Mouse (Mus musculus) heart, embryonic 11.5 days (tissue): ENCODE data around the gene Tmem95. TPM values are rescaled to one million over a fixed set of nuclear protein-coding genes. Genes with fewer than 3 reads are reported as not detected.
"Not testable (repeated sequence)": the region's sequence is repeated elsewhere in the genome, so short reads cannot be mapped to it uniquely, and the experiment has no call there.

Experiments
- ATAC-seq: fragments of 200-750 bp; cut with Nextera tagmentation; replicated peaks from 2 replicates; pipeline ENCODE4 v1.8.0; 2017; ENCODE audit warnings: moderate library complexity; ENCODE audit not compliant: insufficient number of reproducible peaks, low FRiP score, low TSS enrichment
- H3K27ac ChIP-seq: fragments of 300-500 bp; sonication (generic); 2 replicates; pipeline ENCODE4 v1.5.1; 2014; ENCODE audit warnings: mild to moderate bottlenecking, low read depth, low read length
- H3K27me3 ChIP-seq: fragments of 300-500 bp; sonication (generic); 2 replicates; pipeline ENCODE4 v1.6.1; 2014; ENCODE audit warnings: mild to moderate bottlenecking, low read length, mixed read lengths; ENCODE audit not compliant: control insufficient read depth, insufficient read depth
- H3K36me3 ChIP-seq: fragments of 300-500 bp; sonication (generic); 2 replicates; pipeline ENCODE4 v1.6.1; 2014; ENCODE audit warnings: mild to moderate bottlenecking, low read length, moderate library complexity, mixed read lengths; ENCODE audit not compliant: control insufficient read depth, insufficient read depth
- H3K4me1 ChIP-seq: fragments of 300-500 bp; sonication (generic); 2 replicates; pipeline ENCODE4 v1.6.1; 2014; ENCODE audit warnings: low read length; ENCODE audit not compliant: control insufficient read depth, insufficient read depth
- H3K4me2 ChIP-seq: fragments of 300-500 bp; sonication (generic); 2 replicates; pipeline ENCODE4 v1.6.1; 2014; ENCODE audit warnings: mild to moderate bottlenecking, moderate library complexity
- H3K4me3 ChIP-seq: fragments of 300-500 bp; sonication (generic); 2 replicates; pipeline ENCODE4 v1.5.1; 2014; ENCODE audit warnings: low read depth, low read length
- H3K9ac ChIP-seq: fragments of 300-500 bp; sonication (generic); 2 replicates; pipeline ENCODE4 v1.6.1; 2014; ENCODE audit warnings: mild to moderate bottlenecking, low read depth, low read length, moderate library complexity
- H3K9me3 ChIP-seq: fragments of 300-500 bp; sonication (generic); replicated peaks from 2 replicates; pipeline ENCODE4 v1.6.1; 2016; ENCODE audit warnings: low read length; ENCODE audit not compliant: control insufficient read depth
- WGBS: fragments of 180-500 bp; shearing (Covaris S2); extraction: QIAGEN DNeasy Blood & Tissue Kit; methylation state at CpG from one replicate; pipeline ENCODE4 v1.1.7; 2014; ENCODE audit not compliant: insufficient replicate concordance; 5-methylcytosine and 5-hydroxymethylcytosine counted together
- polyA plus RNA-seq: library from polyadenylated mRNA; unstranded; fragments of >200 nt; fragmentation: Nextera tagmentation; extraction: Ambion mirVana; gene quantifications from 2 replicates; pipeline ENCODE4 v1.2.1, GENCODE M21; 2014

Gene Tmem95
- polyA plus RNA-seq, 1 experiment from 2014 or later: not detected

DNA sequence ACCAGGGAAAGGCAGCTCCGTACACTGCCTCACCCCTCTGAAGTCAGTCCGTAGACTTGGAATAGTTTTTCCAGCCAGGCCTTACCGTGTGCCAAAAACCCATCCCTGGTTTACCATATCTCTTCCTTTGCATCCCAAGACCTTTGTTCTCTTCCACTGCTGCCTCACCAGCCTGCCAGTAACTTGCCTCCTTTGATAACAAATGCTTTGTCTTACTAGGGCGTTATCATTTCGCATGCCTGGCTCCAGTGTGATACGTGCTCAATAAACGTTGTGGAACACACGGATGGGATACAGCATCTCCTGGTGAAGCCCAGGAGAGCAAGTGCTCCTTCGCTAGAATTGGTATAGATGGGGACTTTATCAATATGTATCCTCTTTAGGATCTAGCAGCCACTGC is 10.5 kb downstream of the Tmem95 start:
- ATAC-seq: no peak
- WGBS: 41% methylated on average over 9 of the region's 9 CpGs
- Histone ChIP-seq H3K27me3 (0 out of 2 replicates have a peak, but pooled peaks cover 2% of the 10 kb centered on the region), H3K4me2 (no peak overlapping the region), H3K4me3 (no peak overlapping the region), H3K27ac (no peak overlapping the region), H3K36me3 (no peaks in the 10 kb centered on the region), H3K9me3 (no peaks in the 10 kb centered on the region), H3K9ac (no peak overlapping the region), H3K4me1 (peaks cover 4% of the 10 kb centered on the region; the same call in 1 of the 2 replicates)

DNA sequence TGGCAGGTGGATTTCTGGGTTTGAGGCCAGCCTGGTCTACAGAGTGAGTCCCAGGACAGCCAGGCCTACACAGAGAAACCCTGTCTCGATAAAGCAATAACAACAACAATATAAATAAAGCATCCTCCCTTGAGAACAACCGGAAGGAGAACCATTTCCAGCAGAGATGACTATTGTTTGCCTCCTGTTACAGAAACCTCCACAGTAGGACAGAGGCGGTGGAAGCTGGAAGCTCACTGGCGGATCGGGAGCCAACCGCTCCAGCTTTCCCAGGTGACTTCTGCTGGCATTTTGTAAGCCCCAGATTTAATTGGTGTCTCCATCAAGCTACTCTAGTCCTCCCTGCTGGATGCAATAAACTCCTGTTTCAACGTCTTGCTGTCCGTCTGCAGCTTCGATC is 12.3 kb downstream of the Tmem95 start:
- WGBS: 87% methylated on average over 9 of the region's 9 CpGs
- H3K27me3 ChIP-seq: 0 out of 2 replicates have a peak, but pooled peaks cover 2% of the 10 kb centered on the region
- no peaks in the 10 kb centered on the region for H3K36me3 ChIP-seq
- no peak overlapping the region for H3K4me3 ChIP-seq
- H3K4me1 ChIP-seq: peaks cover 4% of the 10 kb centered on the region; the same call in 1 of the 2 replicates
- H3K4me2 ChIP-seq: no peak overlapping the region
- ATAC-seq: no peak
- H3K9me3 ChIP-seq: no peaks in the 10 kb centered on the region
- H3K27ac ChIP-seq: no peak overlapping the region
- H3K9ac ChIP-seq: no peak overlapping the region

DNA sequence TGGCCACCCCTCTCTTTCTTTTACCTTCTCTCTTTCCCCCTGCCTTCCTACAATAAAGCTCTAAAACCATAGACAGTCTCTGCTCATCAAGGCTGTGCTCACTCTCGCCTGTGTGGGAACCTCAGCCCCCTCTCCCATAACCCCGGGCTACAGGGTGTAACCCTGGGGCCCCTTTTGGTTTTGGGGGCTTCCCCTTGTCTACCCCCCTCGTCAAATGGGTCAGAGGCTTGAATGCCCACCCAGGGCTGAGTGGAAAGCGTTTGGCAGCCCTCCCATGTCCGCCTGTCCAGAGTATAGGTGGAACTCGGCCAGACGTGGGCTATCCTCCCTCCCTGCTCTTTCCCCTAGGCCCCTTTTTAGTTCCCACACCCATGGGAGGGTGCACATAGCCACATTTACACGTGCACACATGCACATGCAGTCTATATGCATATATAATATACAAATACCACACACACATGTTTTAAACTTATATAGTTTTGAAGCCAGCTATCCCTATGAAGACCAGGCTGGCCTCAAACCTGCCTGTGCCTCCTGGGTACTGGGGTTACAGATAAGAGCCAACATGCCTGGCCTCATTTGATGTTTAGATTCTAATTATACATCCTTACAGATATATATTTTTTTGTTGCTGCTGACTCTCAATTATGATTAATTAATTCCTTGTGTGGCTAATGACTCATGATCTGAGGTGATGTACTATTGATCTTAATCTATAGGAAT is 13.5 kb downstream of the Tmem95 start:
- H3K27ac ChIP-seq: no peak overlapping the region
- no peak overlapping the region for H3K4me3 ChIP-seq
- H3K9me3 ChIP-seq: no peaks in the 10 kb centered on the region
- no peak for ATAC-seq
- H3K9ac ChIP-seq: no peak overlapping the region
- no peak overlapping the region for H3K4me2 ChIP-seq
- H3K4me1 ChIP-seq: peaks cover 4% of the 10 kb centered on the region; the same call in 1 of the 2 replicates
- peaks cover 8% of the 10 kb centered on the region; the same call in 1 of the 2 replicates for H3K27me3 ChIP-seq
- no peaks in the 10 kb centered on the region for H3K36me3 ChIP-seq
- 52% methylated on average over 8 of the region's 8 CpGs for whole genome bisulfite sequencing

DNA sequence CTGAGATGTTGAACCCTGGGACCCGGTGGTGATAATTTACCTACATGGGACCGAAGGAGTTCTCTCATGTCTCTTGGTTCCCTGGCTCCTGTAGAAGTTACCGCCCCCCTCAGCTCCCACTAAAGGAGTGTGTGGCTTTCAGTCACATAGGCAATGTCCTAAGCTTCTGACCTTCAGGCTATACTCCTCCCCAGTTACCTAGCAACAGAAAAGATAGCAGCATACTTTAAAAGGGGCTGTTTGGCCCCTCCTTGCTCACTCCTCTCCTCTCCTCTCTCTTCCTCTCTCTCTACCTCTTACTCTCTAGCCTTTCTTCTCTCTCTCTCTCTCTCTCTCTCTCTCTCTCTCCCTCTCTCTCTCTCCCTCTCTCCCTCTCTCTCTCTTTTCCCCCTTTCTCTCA is 14.1 kb downstream of the Tmem95 start:
- not testable (repeated sequence) for H3K9ac ChIP-seq, H3K9me3 ChIP-seq, ATAC-seq, H3K4me3 ChIP-seq, H3K36me3 ChIP-seq, H3K4me2 ChIP-seq, H3K4me1 ChIP-seq, H3K27ac ChIP-seq
- peaks cover 13% of the 10 kb centered on the region; the same call in 1 of the 2 replicates for H3K27me3 ChIP-seq
- 52% methylated on average over 3 of the region's 3 CpGs for WGBS

DNA sequence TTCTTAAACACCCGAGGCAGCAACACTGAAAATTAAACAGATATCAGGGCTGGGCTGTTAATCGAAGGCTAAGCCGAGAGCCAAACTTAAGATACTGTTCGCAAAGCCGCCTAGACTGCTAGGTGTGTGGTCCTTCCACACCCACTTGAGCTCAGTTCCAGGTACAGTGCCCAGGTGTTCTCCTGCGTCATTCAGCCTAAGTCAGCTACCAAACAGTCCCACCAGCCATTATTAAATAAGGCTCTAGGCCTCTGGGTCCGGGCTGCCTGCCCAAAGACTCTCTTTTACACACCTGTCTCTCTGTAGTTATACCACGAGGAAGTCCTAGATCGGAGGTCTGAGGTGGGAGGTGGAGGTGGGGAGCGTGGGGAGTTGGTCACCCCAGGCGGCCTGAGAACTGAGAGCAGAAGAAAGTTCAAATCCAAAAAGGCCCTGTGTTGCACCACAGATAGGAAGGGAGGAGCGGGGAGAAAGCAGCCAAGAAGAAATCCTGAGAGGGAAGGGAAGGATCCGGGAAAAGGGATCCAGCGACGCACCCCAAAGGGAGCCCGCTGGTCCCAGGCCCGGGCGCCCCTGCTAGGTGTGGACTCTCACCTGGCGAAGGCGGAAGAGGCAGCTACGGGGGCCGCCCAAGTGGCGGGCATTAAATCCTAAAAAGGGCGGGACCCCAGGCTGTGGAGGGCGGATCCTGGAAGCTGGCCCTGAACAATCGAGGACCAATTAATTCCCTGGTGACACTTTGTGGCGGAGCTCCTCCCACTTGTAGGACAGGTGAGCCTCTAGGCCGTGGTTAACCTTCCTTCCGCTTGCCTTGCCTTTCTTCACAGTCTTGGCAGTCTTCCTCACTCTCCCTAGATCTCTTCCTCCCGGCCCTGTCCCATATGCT is 19.5 kb downstream of the Tmem95 start, which contains the start of gene Tnk1:
Gene Tnk1, minus strand, starts transcription at position 618 of the 886 bp plus-strand sequence.
- no peak within 1 kb of the TSS for H3K4me3 ChIP-seq
- WGBS: 20% methylated on average over 30 of the region's 30 CpGs
- ATAC-seq: no peak
- peaks cover 36% of the 10 kb centered on the region for H3K27me3 ChIP-seq
- no peak within 1 kb of the TSS; the same call in 1 of the 2 replicates for H3K9ac ChIP-seq
- H3K4me2 ChIP-seq: no peak within 1 kb of the TSS
- no peak within 1 kb of the TSS for H3K27ac ChIP-seq
- no peaks in the 10 kb centered on the region for H3K36me3 ChIP-seq
- H3K9me3 ChIP-seq: no peaks in the 10 kb centered on the region
- H3K4me1 ChIP-seq: peaks cover 13% of the 10 kb centered on the region; the same call in 1 of the 2 replicates

DNA sequence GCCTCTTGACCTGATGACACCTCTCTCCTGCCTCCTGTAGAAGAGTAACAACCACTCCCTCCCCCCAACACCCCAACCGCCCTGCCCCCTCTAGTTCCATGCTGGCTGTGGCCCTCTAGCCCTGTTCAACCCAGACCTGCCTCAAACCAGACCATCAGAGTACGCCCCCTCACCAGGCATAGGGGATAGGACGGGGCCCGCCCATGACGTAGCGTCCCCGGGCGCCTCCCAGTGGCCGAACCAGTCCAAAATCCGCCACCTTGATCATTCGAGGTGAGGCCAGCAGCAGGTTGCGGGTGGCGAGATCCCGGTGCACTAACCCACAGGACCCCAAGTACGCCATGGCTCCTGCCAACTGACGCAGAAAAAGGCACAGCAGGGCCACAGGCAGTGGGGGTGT is 22.5 kb downstream of the Tmem95 start:
- peaks cover 7% of the 10 kb centered on the region; the same call in 1 of the 2 replicates for H3K36me3 ChIP-seq
- 16% methylated on average over 16 of the region's 16 CpGs for WGBS
- ATAC-seq: peak; percentile 58
- H3K9ac ChIP-seq: no peak overlapping the region
- H3K4me1 ChIP-seq: peaks cover 13% of the 10 kb centered on the region; the same call in 1 of the 2 replicates
- peaks cover 36% of the 10 kb centered on the region for H3K27me3 ChIP-seq
- peak overlapping the region; percentile 44 for H3K4me2 ChIP-seq
- no peak overlapping the region for H3K4me3 ChIP-seq
- H3K9me3 ChIP-seq: no peaks in the 10 kb centered on the region
- H3K27ac ChIP-seq: peak overlapping the region; percentile 87

DNA sequence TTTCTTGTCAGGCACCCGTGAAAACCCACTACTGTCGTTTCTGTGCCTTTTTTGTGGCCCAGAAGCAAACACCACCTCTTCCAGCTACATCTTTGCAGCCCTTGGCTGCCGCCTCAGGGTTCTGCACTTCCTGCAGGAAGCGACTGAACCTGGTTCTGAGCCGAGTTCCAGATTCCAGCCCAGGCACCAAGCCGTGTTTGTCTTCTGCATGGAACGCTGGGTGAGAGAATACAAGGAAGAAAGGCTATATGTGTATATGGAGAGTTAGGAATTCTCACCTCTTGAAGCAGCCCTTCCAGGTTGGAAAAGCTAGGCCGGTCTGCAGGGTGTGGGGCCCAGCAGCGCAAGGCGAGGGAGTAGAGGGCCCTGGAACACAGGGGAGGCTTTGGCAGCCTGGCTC is 23.1 kb downstream of the Tmem95 start:
- Histone ChIP-seq H3K27ac (peak overlapping the region; percentile 87), H3K9me3 (no peaks in the 10 kb centered on the region), H3K4me3 (no peak overlapping the region), H3K27me3 (peaks cover 32% of the 10 kb centered on the region), H3K4me1 (peaks cover 13% of the 10 kb centered on the region; the same call in 1 of the 2 replicates), H3K36me3 (peaks cover 13% of the 10 kb centered on the region; the same call in 1 of the 2 replicates), H3K4me2 (peak overlapping the region; percentile 44), H3K9ac (peak overlapping the region; percentile 8; the same call in 1 of the 2 replicates)
- no peak for ATAC-seq
- 73% methylated on average over 10 of the region's 10 CpGs for WGBS

DNA sequence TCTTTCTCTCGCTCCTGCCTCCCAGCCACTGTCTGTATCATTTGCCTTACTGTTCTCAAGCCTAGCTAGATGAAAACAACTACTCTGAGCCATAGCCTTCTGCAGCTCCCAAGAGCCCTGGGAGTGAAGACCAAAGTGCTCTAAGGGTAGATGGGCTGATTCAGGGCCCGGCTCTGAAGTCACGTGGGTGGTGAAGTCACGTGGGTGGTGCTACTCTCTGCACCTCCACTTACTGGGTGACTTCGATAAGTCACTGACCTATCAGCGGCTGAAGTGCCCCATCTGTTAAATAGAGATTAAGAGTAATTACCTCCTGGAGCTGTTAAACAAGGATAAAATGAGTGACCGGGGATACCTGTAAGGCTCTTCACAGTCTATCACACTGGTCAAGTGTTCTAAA is 23.8 kb downstream of the Tmem95 start:
- Histone ChIP-seq H3K27me3 (peaks cover 27% of the 10 kb centered on the region), H3K9me3 (no peaks in the 10 kb centered on the region), H3K4me1 (peaks cover 13% of the 10 kb centered on the region; the same call in 1 of the 2 replicates), H3K4me3 (peak overlapping the region; percentile 6; the same call in 1 of the 2 replicates), H3K27ac (peak overlapping the region; percentile 73), H3K36me3 (peaks cover 13% of the 10 kb centered on the region; the same call in 1 of the 2 replicates), H3K4me2 (peak overlapping the region; percentile 42), H3K9ac (0 out of 2 replicates have a peak overlapping the region, but pooled peaks have one; percentile 16)
- WGBS: 40% methylated on average over 7 of the region's 7 CpGs
- peak; percentile 87 for ATAC-seq
